Mouse (Mus musculus) kidney, postnatal 36 days (tissue): ENCODE data around the gene Oxct1.
A peak's percentile ranks its signal among the peaks of the same experiment; 100 is the strongest.

ENCODE experiments used
- DNase-seq, 2 experiments: peaks; one replicate each; pipeline ENCODE4 v3.0.0; 2021 to 2022; ENCODE audit warnings: mixed read lengths in 2 of 2

The Oxct1 gene

GRCm38 (mm10) chr15:4028960-4029359, 2.8 kb downstream of the Oxct1 start:
- peak; percentile 29 to 31 for DNase-seq

GRCm38 (mm10) chr15:4033168-4034004, 7.2 kb downstream of the Oxct1 start:
- peak; percentile 19 to 37 for DNase-seq

DNA sequence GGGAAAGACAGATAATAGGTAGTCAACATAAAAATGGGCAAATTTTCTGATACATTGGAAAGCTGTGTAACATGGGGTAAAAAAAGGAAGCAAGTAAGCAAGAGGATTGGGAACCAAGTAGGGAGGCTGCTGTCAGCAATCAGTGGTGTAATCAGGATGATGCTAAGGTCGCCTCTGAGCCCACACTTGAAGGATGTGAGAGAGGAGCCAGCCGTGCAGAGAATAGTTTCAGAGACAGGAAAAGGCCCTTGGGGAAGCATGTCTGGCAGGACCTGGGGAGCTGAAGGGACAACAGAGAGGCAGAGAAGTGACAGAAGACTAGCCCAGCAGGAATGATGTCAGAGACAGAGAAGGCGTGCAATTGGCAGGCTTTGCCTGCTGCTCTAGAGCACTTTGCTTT, 16.2 kb downstream of the Oxct1 start:
- no peak for DNase-seq

DNA sequence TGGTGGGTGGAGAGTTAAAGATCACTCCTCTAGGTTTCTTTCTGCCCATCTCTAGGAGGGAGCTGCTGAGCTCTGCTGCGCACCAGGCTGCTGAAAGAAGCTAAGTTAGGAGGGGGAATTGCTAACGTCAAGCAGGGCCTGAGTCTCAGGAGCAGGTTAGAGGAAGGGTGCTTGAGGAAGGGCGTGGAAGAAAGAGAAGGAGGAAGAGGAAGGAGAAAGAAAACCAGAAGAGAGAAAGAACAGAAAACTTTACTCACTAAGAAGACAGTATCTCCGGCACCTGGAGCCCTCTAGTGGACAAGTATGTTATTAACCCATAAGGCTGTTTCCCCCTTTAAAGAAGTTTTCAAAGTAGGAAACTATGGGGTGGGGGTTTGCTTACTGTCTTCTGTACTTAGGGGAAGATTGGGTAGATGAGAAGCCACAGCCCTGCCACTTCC, 16.9 kb downstream of the Oxct1 start:
- peak in 1 of 2 experiments; percentile 31 for DNase-seq

GRCm38 (mm10) chr15:4056627-4057026, 30.4 kb downstream of the Oxct1 start:
- peak; percentile 36 to 40 for DNase-seq

- no peak for DNase-seq
Observed at GRCm38 (mm10) chr15:4063574-4063973, 37.4 kb downstream of the Oxct1 start.

DNA sequence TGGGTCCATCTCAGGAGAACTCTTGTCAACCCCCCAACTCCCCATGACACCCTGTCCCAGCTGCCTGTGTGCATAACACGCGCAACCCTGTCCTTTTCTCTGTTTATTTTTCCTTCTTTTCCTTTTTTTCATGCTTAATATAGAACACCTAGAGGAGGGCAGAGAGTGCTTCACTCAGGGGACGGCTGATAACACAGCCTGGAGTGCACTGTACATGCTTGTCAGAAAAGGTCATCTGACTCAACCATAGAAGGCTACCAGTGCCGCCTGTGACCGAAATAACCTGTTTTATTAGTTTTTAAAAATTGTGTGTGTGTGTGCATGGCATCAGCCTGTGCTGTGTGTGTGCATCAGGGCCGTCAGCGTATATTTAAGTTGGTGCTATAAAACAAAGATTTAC, 37.8 kb downstream of the Oxct1 start:
- DNase-seq = no peak

DNA sequence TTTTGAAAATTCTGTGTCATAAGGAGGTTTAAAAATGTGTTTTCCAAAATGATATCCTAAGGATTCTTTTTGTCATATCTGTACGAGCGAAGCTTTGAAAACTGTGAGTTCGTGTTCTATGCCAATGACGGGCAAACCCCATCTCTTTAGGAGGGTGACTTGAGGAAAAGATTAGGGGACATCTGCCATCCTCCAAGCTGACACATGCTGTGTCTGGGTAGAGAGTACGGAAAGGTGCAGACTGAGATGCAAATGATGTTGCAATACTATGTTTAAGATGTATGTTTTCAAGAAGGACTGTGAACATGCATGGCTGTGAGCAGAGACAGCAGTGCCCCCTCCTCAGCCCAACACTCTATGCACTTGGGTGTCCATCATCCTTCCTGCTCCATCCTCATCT, 38.5 kb downstream of the Oxct1 start:
- no peak for DNase-seq

GRCm38 (mm10) chr15:4067273-4067990, 41.2 kb downstream of the Oxct1 start:
- no peak for DNase-seq

- no peak for DNase-seq
Observed at GRCm38 (mm10) chr15:4077978-4078377, 51.8 kb downstream of the Oxct1 start.

GRCm38 (mm10) chr15:4078785-4079184, 52.6 kb downstream of the Oxct1 start:
- DNase-seq = no peak

GRCm38 (mm10) chr15:4079425-4080189, 53.4 kb downstream of the Oxct1 start:
- no peak for DNase-seq

DNA sequence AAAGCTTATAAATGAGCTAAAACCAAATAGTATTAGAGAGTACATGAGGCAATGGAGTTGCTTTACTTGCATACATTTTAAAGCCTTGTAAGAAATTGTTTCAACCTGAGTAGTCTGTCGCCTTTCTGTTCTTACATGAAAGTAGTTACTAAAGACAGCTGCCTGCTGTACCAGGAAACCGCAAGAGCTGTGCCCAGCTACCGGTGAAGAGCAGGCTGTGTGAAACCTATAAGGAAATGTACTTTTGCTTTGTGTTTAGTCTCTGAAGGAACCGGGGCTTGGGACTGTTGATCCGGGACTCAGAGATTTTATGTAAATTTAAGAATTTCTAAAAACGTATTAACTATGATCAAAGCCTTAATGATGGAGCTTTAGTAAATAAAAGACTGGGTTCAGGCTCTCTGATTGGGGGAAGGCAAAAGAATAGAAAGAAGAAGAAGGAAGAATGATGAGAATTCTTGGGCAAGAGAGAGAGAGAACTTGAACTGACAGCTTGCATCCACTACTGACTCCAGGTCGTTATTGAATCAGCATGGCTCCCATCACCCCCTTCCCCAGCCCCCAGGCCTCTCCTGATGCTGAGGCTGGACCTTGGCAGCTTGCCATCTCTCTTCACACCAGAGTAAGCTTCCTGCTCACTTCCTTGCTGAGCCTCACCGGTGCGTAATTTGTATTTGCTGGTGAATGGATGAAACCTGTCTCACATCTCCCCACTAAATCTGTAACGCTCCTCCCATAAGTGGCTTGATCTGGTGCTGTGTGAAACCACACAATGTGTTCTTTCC, 59.6 kb downstream of the Oxct1 start:
- DNase-seq = peak; percentile 19 to 60

- DNase-seq = no peak
Observed at GRCm38 (mm10) chr15:4087446-4087845, 61.3 kb downstream of the Oxct1 start.

GRCm38 (mm10) chr15:4087914-4088313, 61.7 kb downstream of the Oxct1 start:
- no peak for DNase-seq

GRCm38 (mm10) chr15:4090601-4091000, 64.4 kb downstream of the Oxct1 start:
- DNase-seq = no peak

DNA sequence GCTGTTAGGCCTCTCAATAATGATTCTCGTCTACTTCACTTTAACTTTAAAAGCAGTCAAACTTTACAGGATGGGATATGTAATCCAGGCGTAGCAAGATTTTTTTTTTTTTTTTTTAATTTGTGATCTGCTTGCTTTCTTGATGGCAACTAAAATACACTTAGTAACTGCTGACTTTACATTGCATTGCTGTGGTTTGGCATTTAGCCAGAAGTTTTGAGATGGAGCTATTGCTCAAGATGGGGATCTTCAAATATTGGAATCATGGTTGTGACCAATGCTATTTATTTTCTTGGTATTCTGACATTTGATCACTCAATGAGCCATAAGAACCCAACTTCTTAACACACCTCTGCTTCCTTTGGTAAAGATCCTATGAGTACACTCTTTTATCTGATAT, 66.4 kb downstream of the Oxct1 start:
- no peak for DNase-seq

DNA sequence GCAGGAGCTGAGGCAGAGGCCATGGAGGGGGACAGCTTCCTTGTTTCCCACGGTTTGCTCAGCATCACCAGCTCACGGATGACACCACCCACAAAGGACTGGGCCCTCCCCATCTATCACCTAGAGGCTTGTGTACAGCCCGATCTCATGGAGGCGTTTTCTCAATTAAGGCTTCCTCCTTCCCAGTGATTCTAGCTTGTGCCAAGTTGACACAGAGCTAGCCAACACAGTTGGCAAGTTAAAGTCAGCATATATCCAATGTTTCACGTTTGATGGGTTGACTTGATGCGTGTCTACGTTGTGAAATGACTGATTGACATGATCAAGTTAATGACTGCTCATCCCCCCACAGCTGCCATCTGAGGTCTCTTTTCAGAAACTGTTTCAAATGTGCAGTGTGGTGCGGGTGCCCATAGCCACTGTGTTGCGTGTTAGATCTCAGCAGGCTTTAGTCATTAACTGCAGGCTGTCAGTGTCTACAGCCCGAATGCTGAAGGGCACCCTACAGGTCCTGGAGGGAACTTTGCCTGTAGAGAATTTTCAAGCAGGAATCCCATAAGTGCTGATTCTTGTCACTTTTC, 74.2 kb downstream of the Oxct1 start:
- no peak for DNase-seq

DNA sequence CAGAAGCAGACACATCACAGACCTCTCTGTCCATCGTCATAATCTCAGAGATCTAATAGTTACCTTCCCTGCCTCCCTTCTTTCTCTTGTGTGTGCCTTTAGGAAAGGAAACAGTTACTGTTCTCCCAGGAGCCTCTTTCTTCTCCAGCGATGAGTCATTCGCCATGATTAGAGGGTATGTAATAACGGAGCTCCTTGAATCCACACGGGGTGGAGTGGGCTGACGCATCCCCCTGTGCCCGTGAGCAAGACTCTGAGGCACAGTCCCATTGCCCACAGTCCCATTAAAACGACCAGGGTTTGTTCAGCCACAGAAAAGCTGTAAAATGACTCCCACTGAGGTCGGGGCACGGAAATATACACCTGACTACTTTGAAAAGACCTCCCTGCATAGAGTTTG, 74.8 kb downstream of the Oxct1 start:
- DNase-seq = no peak

DNA sequence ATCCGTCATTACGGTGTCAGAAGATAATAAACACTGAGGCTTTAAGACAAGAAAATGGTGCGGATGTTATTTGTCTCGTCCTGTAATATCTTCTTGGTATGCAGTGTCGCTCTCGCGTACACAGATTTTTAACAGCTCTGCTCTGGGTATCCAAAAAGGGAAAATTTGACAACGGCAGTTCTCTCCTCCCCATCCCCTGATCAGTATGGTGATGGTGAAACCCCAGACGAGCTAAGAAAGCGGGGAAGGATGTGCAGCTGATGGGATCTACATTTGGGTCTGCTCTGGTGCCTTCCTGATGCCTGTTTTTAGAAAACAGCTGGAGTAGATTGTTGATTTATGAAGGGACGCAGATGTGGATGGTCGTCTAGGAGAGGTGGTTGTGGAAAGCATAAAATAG, 78.1 kb downstream of the Oxct1 start:
- DNase-seq = no peak

- DNase-seq = no peak
Observed at GRCm38 (mm10) chr15:4105498-4105897, 79.3 kb downstream of the Oxct1 start.

DNA sequence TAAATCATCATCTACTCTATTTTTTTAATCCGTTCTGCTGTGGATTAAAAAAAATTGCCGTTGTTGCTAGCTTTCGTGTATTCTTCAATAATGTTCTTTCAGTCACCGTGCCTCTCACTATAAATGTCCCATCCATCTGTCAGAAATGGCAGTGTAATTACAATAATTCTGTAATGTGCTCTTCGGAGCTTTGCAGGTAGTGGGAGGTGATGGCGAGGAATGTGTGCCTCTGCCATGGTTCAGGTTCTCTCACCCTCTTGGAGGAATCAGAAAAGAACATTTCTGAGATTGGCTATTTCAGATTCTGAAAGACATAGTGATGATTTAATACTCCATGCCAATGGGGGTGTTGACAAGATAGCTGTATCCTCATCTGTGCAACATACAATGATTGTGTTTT, 93.8 kb downstream of the Oxct1 start:
- no peak for DNase-seq
